ENCODE assay signal across 8 mouse cellular contexts in genomic region chrX:93631657-93632449, GRCm38 (mm10). TPM values are rescaled to one million over a fixed set of nuclear protein-coding genes. Genes with fewer than 3 reads are reported as not detected.
DNase-seq lines count a peak whose midpoint lies in the region; ATAC-seq lines count a peak whose summit lies in the region.

Pola1 (minus strand) TSS chrX:93632155.

- no peaks in the 10 kb centered on the region for H3K36me3 ChIP-seq in hindbrain, embryonic 14.5 days (replicated peaks; ENCODE audit: control insufficient read depth, insufficient read depth)

- peak; percentile 92 for DNase-seq in NIH3T3 (ENCODE audit: low read depth)
- DNase-seq in cerebellum, postnatal 10 days, result peak; percentile 88 to 92
- peak; percentile 71 to 73 for DNase-seq in frontal cortex, postnatal 14 days (ENCODE audit: low spot score in 2 of 2)
- peak; percentile 76 for DNase-seq in hindbrain, embryonic 14.5 days (ENCODE audit: low spot score)
- peak; percentile 73 to 74 for DNase-seq in layer of hippocampus, postnatal 36 days
- DNase-seq in lung, postnatal 36 days, result peak; percentile 88
- DNase-seq in retina, postnatal 1 day, result peak; percentile 94
- DNase-seq in urinary bladder, adult 18-20 months (ENCODE audit: low spot score in 2 of 2), result peak; percentile 64 to 72

- no peaks in the 10 kb centered on the region for H3K4me1 ChIP-seq in hindbrain, embryonic 14.5 days (replicated peaks; ENCODE audit: control insufficient read depth, insufficient read depth, low read length)

- ATAC-seq in hindbrain, embryonic 14.5 days (ENCODE audit: low FRiP score), result peak; percentile 99

- peak within 1 kb of the TSS; percentile 52 for H3K4me3 ChIP-seq in hindbrain, embryonic 14.5 days (replicated peaks; ENCODE audit: low read length)

- 19% methylated on average over 52 of the region's 53 CpGs for WGBS in hindbrain, embryonic 14.5 days

- peak within 1 kb of the TSS; percentile 60 for H3K9ac ChIP-seq in hindbrain, embryonic 14.5 days

- peak within 1 kb of the TSS; percentile 51 for H3K27ac ChIP-seq in hindbrain, embryonic 14.5 days

- no peaks in the 10 kb centered on the region for H3K27me3 ChIP-seq in hindbrain, embryonic 14.5 days (ENCODE audit: control insufficient read depth, insufficient read depth, low read length)

- H3K4me2 ChIP-seq in hindbrain, embryonic 14.5 days (replicated peaks), result peak within 1 kb of the TSS; percentile 60

- no peaks in the 10 kb centered on the region for H3K9me3 ChIP-seq in hindbrain, embryonic 14.5 days (ENCODE audit: control insufficient read depth, low read length)

RNA-seq across cellular contexts. Expression of gene Pola1, which starts in this region (rescaled TPM):
- 4.2 and 5.1 TPM in 2 replicates for polyA plus RNA-seq in hindbrain, embryonic 14.5 days (2014; fragmentation: Nextera tagmentation; extraction: Ambion mirVana)
- 1 to 10 TPM; 8.0 to 8.2 TPM for total RNA-seq in layer of hippocampus, postnatal 36 days (2021)

Comparison
In these comparisons a context has a peak if more than half of its experiments do, and no peak if none do; other contexts are left out.
1. Peak in every context shown above with its lines: DNase-seq, ATAC-seq, H3K4me3 ChIP-seq and H3K27ac ChIP-seq.